Mouse (Mus musculus): ENCODE results near the gene Bcl7a. TPM values are rescaled to one million over a fixed set of nuclear protein-coding genes. Genes with fewer than 3 reads are reported as not detected.

Gene Bcl7a
- polyA plus RNA-seq, 1 experiment from 2014 or later, result 48.6 TPM

DNA sequence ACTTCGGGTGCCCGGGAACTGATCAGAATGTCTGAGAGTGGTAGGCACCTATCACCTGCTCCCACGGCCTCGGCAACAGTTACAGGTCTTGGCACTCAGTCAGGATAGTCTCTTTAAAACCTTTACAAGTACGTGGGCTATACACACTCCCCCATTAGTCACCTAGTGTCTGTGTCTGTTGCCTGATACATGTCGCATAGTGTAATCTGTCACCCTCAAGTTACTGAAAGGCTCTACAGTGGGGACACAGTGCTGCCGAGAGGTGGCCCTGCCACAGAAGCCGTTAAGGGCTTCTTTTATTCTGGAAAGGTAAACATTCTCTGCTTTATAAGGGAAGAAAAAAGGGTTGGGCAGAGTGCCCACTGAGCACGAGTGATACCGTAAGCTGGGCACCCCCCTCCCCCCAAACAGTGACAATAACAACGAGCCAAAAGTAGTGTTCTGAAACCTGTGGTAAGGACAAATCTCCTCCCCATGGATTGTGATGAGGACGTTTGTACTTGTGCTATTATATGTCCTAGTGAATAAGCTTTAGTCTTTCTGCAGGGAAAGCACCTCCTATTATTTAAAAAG is 30.5 kb upstream of the Bcl7a start:
- no peak overlapping the region for H3K27ac ChIP-seq
- WGBS, result 61% methylated on average over 12 of the region's 12 CpGs
- H3K9ac ChIP-seq, result no peak overlapping the region
- no peaks in the 10 kb centered on the region for H3K9me3 ChIP-seq
- H3K27me3 ChIP-seq, result no peaks in the 10 kb centered on the region
- H3K4me3 ChIP-seq, result no peak overlapping the region
- no peak overlapping the region for H3K4me2 ChIP-seq
- H3K36me3 ChIP-seq, result no peaks in the 10 kb centered on the region
- no peak for ATAC-seq (ENCODE audit: low FRiP score)
- H3K4me1 ChIP-seq (replicated peaks), result peaks cover 27% of the 10 kb centered on the region

DNA sequence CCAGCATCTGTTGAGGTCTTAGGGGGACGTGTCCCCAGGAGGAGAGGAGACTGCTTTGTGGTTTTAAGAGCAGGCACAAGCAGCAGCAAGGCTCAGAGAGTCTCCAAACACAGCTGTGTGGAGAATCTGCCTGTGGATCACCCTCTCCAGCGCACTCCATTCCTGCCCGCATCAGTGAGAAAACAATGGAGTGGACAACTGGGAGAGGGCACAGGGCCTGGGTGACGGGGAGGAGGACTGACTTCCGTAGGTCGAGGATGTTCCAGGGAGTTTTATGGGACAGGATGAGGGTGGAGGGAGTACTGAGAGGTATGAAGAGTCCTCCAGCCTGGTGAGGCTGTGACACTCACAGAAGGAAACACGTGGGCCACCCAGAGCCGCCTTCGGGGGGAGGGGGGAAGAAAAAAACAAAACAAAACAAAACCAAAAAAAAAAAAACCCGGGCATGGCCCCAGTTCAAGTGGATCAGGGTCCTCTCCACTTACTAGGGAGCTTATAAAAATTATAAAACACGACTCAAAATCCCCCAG is 29.7 kb upstream of the Bcl7a start:
- no peaks in the 10 kb centered on the region for H3K36me3 ChIP-seq
- H3K27me3 ChIP-seq, result no peaks in the 10 kb centered on the region
- no peaks in the 10 kb centered on the region for H3K9me3 ChIP-seq
- no peak overlapping the region for H3K4me3 ChIP-seq
- H3K9ac ChIP-seq, result no peak overlapping the region
- H3K27ac ChIP-seq, result no peak overlapping the region
- no peak for ATAC-seq (ENCODE audit: low FRiP score)
- peaks cover 27% of the 10 kb centered on the region for H3K4me1 ChIP-seq (replicated peaks)
- H3K4me2 ChIP-seq, result no peak overlapping the region
- 56% methylated on average over 11 of the region's 11 CpGs for WGBS

GRCm38 (mm10) chr5:123315219-123315866 is 28.3 kb upstream of the Bcl7a start:
- Histone ChIP-seq H3K9me3 (no peaks in the 10 kb centered on the region), H3K27ac (no peak overlapping the region), H3K4me3 (no peak overlapping the region), H3K36me3 (no peaks in the 10 kb centered on the region), H3K27me3 (no peaks in the 10 kb centered on the region), H3K4me1 (replicated peaks) (peaks cover 19% of the 10 kb centered on the region), H3K4me2 (no peak overlapping the region), H3K9ac (no peak overlapping the region; the same call in 1 of the 2 replicates)
- WGBS, result 27% methylated on average over 10 of the region's 10 CpGs
- ATAC-seq (ENCODE audit: low FRiP score), result no peak

GRCm38 (mm10) chr5:123317992-123318391 is 25.6 kb upstream of the Bcl7a start:
- Histone ChIP-seq H3K4me1 (replicated peaks) (peaks cover 16% of the 10 kb centered on the region), H3K4me3 (no peak overlapping the region), H3K4me2 (peak overlapping the region; percentile 18; the same call in 1 of the 2 replicates), H3K9me3 (no peaks in the 10 kb centered on the region), H3K9ac (no peak overlapping the region), H3K36me3 (no peaks in the 10 kb centered on the region), H3K27ac (no peak overlapping the region), H3K27me3 (0 out of 2 replicates have a peak, but pooled peaks cover 5% of the 10 kb centered on the region)
- no peak for ATAC-seq (ENCODE audit: low FRiP score)
- WGBS, result 23% methylated on average over 6 of the region's 6 CpGs

DNA sequence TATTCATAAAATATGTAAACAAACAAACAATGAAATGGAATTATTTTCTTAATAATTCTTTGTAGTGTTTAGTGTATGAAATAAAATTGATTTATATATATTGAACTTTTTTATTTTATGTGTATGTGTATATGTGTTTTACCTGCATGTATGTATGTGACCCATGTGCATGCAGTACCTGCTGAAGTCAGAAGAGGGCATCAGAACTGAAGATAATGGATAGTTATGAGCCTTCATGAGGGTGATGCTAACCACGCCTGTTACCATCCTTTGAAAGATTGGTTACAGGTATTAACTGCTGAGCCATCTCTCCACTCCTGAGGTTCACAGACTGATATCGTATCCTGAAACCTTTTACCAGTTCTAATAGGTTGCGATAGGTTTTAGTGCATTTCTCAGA is 23.5 kb upstream of the Bcl7a start:
- H3K27ac ChIP-seq, result no peak overlapping the region
- WGBS, result 97% methylated on average over 3 of the region's 3 CpGs
- no peaks in the 10 kb centered on the region for H3K9me3 ChIP-seq
- no peak for ATAC-seq (ENCODE audit: low FRiP score)
- H3K36me3 ChIP-seq, result no peaks in the 10 kb centered on the region
- H3K9ac ChIP-seq, result no peak overlapping the region
- peaks cover 20% of the 10 kb centered on the region for H3K4me1 ChIP-seq (replicated peaks)
- H3K4me2 ChIP-seq, result no peak overlapping the region
- no peak overlapping the region for H3K4me3 ChIP-seq
- 0 out of 2 replicates have a peak, but pooled peaks cover 5% of the 10 kb centered on the region for H3K27me3 ChIP-seq

DNA sequence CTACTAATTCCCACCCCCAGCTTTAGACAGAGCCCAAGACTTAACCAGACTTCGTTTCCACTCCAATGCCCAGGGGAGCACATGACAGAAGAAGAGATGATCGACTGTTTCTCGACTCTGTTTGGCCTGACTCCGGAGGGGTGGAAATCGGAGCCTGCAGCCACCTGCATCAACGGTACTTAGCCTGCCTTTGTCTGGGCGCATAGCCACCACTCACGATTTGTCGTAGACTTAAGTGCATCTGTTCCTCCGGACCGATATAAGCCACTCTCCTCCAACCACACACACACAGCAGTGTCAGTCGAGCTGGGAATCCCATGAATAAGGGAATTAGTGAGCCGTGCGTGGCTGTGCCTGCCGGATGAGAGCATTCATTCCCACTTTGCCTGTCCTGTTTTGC is 19.4 kb upstream of the Bcl7a start:
- WGBS, result 6% methylated on average over 15 of the region's 15 CpGs
- no peak for ATAC-seq (ENCODE audit: low FRiP score)
- no peaks in the 10 kb centered on the region for H3K36me3 ChIP-seq
- peak overlapping the region; percentile 33 for H3K4me2 ChIP-seq
- no peak overlapping the region for H3K4me3 ChIP-seq
- H3K9me3 ChIP-seq, result no peaks in the 10 kb centered on the region
- peak overlapping the region; percentile 46; the same call in 1 of the 2 replicates for H3K9ac ChIP-seq
- H3K27me3 ChIP-seq, result 0 out of 2 replicates have a peak, but pooled peaks cover 5% of the 10 kb centered on the region
- H3K27ac ChIP-seq, result no peak overlapping the region
- peaks cover 17% of the 10 kb centered on the region for H3K4me1 ChIP-seq (replicated peaks)

DNA sequence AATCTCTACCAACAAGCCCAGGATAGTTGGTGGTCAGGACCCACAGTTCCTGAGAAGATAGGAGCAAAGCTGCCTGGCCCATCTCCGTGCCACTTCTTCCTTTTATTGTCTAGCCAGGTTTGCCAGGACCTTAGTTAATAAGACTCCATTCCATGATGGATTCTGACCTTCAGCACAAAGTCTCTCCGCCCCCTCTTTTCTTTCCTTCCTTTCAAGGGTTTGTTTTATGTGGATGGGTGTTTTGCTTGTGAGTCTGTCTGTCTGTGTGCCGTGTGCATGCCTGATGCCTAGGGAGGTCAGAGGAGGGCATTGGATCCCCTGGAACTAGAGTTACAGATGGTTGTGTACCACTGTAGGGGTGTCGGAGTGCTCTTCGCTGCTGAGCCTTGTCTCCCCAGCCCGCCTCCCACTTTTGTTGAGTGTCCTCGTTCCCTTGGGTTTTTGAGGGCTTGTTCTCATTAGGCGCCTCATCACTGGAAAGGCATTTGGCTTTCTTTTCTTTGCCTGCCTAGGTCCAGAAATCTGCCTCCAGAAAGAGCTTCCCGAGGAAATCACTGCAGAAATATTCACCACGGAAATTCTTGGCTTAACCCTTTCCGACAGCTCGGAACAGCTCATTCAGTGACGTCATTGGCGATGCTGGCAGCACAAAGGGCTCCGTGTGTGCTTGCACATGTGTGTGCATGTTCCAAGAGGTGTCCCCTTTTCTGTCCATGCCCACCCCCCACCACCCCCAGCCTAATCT is 17.5 kb upstream of the Bcl7a start:
- H3K4me1 ChIP-seq (replicated peaks), result peaks cover 17% of the 10 kb centered on the region
- no peak overlapping the region for H3K27ac ChIP-seq
- no peaks in the 10 kb centered on the region for H3K9me3 ChIP-seq
- 66% methylated on average over 15 of the region's 15 CpGs for WGBS
- no peak overlapping the region for H3K4me2 ChIP-seq
- H3K36me3 ChIP-seq, result no peaks in the 10 kb centered on the region
- H3K9ac ChIP-seq, result no peak overlapping the region
- no peak overlapping the region for H3K4me3 ChIP-seq
- no peak for ATAC-seq (ENCODE audit: low FRiP score)
- H3K27me3 ChIP-seq, result 0 out of 2 replicates have a peak, but pooled peaks cover 5% of the 10 kb centered on the region

DNA sequence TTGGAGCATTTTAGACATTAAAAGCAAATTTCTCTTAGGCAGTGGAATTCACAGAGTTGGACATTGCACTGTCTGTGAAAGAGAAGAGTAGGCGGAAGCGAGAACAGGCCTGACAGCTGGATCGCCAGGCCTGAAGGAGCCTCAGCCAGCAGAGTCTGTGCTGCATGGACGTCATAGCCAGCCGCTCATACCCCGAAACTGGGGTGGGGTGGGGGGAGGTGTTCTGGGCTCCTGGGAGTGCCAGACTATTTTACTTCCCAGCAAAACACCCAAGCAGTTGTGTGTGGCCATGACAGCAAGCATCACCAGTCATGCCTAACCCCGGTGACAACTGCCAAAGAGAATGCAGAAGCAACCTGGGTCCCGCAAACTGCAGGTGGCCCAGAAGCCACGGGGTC is 16.9 kb upstream of the Bcl7a start:
- Histone ChIP-seq H3K4me1 (replicated peaks) (peaks cover 17% of the 10 kb centered on the region), H3K9ac (no peak overlapping the region), H3K27me3 (0 out of 2 replicates have a peak, but pooled peaks cover 5% of the 10 kb centered on the region), H3K4me3 (no peak overlapping the region), H3K36me3 (no peaks in the 10 kb centered on the region), H3K9me3 (no peaks in the 10 kb centered on the region), H3K4me2 (no peak overlapping the region), H3K27ac (peak overlapping the region; percentile 35; the same call in 1 of the 2 replicates)
- ATAC-seq (ENCODE audit: low FRiP score), result no peak
- 69% methylated on average over 9 of the region's 9 CpGs for WGBS

DNA sequence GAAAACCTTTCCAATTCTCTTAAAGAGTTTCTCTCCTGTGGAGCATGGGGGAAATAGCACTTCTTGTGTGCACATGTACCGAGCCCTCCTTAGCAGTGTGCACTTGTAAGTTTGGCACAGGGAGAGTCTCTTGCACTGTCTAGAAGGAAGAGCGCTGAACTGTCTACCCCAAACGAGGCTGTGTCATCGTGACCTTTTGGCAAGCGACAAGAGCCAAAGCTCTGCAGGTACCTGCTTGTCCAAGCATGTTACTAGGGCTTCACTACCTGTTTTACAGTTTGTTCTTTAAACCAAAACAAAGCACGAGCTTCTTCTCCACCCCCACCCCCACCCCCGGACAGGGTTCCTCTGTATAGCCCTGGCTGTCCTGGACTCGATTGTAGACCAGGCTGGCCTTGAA is 15.9 kb upstream of the Bcl7a start:
- WGBS, result 91% methylated on average over 8 of the region's 8 CpGs
- no peak for ATAC-seq (ENCODE audit: low FRiP score)
- no peak overlapping the region for H3K27ac ChIP-seq
- no peak overlapping the region for H3K4me2 ChIP-seq
- H3K9me3 ChIP-seq, result no peaks in the 10 kb centered on the region
- H3K4me3 ChIP-seq, result no peak overlapping the region
- no peak overlapping the region for H3K9ac ChIP-seq
- H3K4me1 ChIP-seq (replicated peaks), result peaks cover 17% of the 10 kb centered on the region
- H3K27me3 ChIP-seq, result 0 out of 2 replicates have a peak, but pooled peaks cover 3% of the 10 kb centered on the region
- no peaks in the 10 kb centered on the region for H3K36me3 ChIP-seq

DNA sequence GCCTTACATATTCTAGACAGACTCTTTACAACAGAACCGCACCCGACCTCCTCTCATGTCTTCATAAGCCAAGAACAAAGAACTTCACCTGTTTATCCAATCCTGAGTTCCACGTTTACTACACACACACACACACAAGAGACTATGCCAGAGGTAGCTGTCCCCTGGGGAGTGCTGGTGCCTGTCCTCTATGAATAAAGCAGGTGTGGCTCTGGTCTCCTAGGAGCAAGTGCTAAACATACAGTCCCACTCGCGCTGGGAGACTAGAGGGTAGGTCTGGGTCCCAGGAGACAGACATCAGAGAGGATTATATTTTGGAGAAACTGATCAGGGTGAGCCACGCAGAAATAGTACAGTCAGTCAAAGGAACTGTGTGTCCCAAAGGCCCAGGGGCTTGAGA is 10.1 kb upstream of the Bcl7a start:
- 87% methylated on average over 6 of the region's 6 CpGs for WGBS
- Histone ChIP-seq H3K9ac (no peak overlapping the region), H3K4me1 (replicated peaks) (0 out of 2 replicates have a peak, but pooled peaks cover 2% of the 10 kb centered on the region), H3K27ac (no peak overlapping the region), H3K27me3 (no peaks in the 10 kb centered on the region), H3K9me3 (no peaks in the 10 kb centered on the region), H3K4me3 (no peak overlapping the region), H3K4me2 (no peak overlapping the region), H3K36me3 (no peaks in the 10 kb centered on the region)
- no peak for ATAC-seq (ENCODE audit: low FRiP score)

- no peak overlapping the region for H3K4me2 ChIP-seq
- no peak overlapping the region for H3K27ac ChIP-seq
- H3K9me3 ChIP-seq, result no peaks in the 10 kb centered on the region
- 0 out of 2 replicates have a peak overlapping the region, but pooled peaks have one; percentile 53 for H3K9ac ChIP-seq
- H3K36me3 ChIP-seq, result no peaks in the 10 kb centered on the region
- H3K27me3 ChIP-seq, result no peaks in the 10 kb centered on the region
- H3K4me3 ChIP-seq, result no peak overlapping the region
- 0 out of 2 replicates have a peak, but pooled peaks cover 2% of the 10 kb centered on the region for H3K4me1 ChIP-seq (replicated peaks)
- WGBS, result 38% methylated on average over 4 of the region's 4 CpGs
- ATAC-seq (ENCODE audit: low FRiP score), result no peak
Observed at GRCm38 (mm10) chr5:123336205-123336961, 7.3 kb upstream of the Bcl7a start.

- H3K9me3 ChIP-seq, result no peaks in the 10 kb centered on the region
- 73% methylated on average over 3 of the region's 3 CpGs for WGBS
- H3K36me3 ChIP-seq, result no peaks in the 10 kb centered on the region
- H3K4me1 ChIP-seq (replicated peaks), result peaks cover 5% of the 10 kb centered on the region
- H3K27me3 ChIP-seq, result no peaks in the 10 kb centered on the region
- no peak overlapping the region for H3K4me3 ChIP-seq
- H3K4me2 ChIP-seq, result no peak overlapping the region
- ATAC-seq (ENCODE audit: low FRiP score), result no peak
- H3K9ac ChIP-seq, result no peak overlapping the region
- no peak overlapping the region for H3K27ac ChIP-seq
Observed at GRCm38 (mm10) chr5:123338463-123338862, 5.2 kb upstream of the Bcl7a start.

All from hindbrain, embryonic 13.5 days (tissue).